Mouse (Mus musculus): Measurements from ENCODE around the gene Gm9049. TPM values are rescaled to one million over a fixed set of nuclear protein-coding genes. Genes with fewer than 3 reads are reported as not detected.
"Not testable (repeated sequence)": the region's sequence is repeated elsewhere in the genome, so short reads cannot be mapped to it uniquely, and the experiment has no call there.

The Gm9049 gene
- polyA plus RNA-seq, 1 experiment from 2014 or later: not detected

GRCm38 (mm10) chr10:118319024-118319423 is 34.9 kb downstream of the Gm9049 start:
- no peak overlapping the region for H3K4me2 ChIP-seq (ENCODE audit: low read depth, severe bottlenecking)
- no peaks in the 10 kb centered on the region for H3K27me3 ChIP-seq (ENCODE audit: control insufficient read depth, insufficient read depth, low read length)
- ATAC-seq (ENCODE audit: insufficient number of reproducible peaks, low FRiP score, low TSS enrichment, low read depth) (no peak), DNase-seq (ENCODE audit: low spot score) (no peak)
- H3K9me3 ChIP-seq (ENCODE audit: control insufficient read depth, low read length): no peaks in the 10 kb centered on the region
- H3K27ac ChIP-seq (replicated peaks; ENCODE audit: low read depth, low read length): no peak overlapping the region
- H3K4me3 ChIP-seq (ENCODE audit: low read depth, low read length): no peak overlapping the region
- H3K9ac ChIP-seq (ENCODE audit: low read length): no peak overlapping the region
- 88% methylated on average over 8 of the region's 8 CpGs for WGBS
- H3K36me3 ChIP-seq (ENCODE audit: control insufficient read depth, insufficient read depth, low read length): no peaks in the 10 kb centered on the region
- no peaks in the 10 kb centered on the region for H3K4me1 ChIP-seq (ENCODE audit: control insufficient read depth, insufficient read depth, low read length)

- H3K27ac ChIP-seq (replicated peaks; ENCODE audit: low read depth, low read length); H3K4me3 ChIP-seq (ENCODE audit: low read depth, low read length); H3K4me1 ChIP-seq (ENCODE audit: control insufficient read depth, insufficient read depth, low read length); ATAC-seq (ENCODE audit: insufficient number of reproducible peaks, low FRiP score, low TSS enrichment, low read depth); H3K9me3 ChIP-seq (ENCODE audit: control insufficient read depth, low read length); H3K27me3 ChIP-seq (ENCODE audit: control insufficient read depth, insufficient read depth, low read length); H3K4me2 ChIP-seq (ENCODE audit: low read depth, severe bottlenecking); H3K36me3 ChIP-seq (ENCODE audit: control insufficient read depth, insufficient read depth, low read length); H3K9ac ChIP-seq (ENCODE audit: low read length): not testable (repeated sequence)
- WGBS: 44% methylated on average over 2 of the region's 2 CpGs
- peak; percentile 22 for DNase-seq (ENCODE audit: low spot score)
Measured at GRCm38 (mm10) chr10:118302133-118302532, 51.8 kb downstream of the Gm9049 start.

Other genes with a start within 250 kb of the Gm9049 start
- 58.7 and 64.2 TPM in 2 replicates for gene Mdm1, start 212.3 kb downstream of the Gm9049 start, polyA plus RNA-seq (2014; fragmentation: Nextera tagmentation; extraction: Ambion mirVana)
- gene Il22, start 149.2 kb downstream of the Gm9049 start, polyA plus RNA-seq (2014; fragmentation: Nextera tagmentation; extraction: Ambion mirVana): 0.23 TPM in 1 of 2 replicates, not detected in the other
- gene Gm32717, start 113.3 kb downstream of the Gm9049 start, polyA plus RNA-seq (2014; fragmentation: Nextera tagmentation; extraction: Ambion mirVana): 0.10 TPM in 1 of 2 replicates, not detected in the other
- 0.10 TPM in 1 of 2 replicates, not detected in the other for gene Gm32802, start 95.4 kb downstream of the Gm9049 start, polyA plus RNA-seq (2014; fragmentation: Nextera tagmentation; extraction: Ambion mirVana)
- gene Iltifb, start 59.1 kb downstream of the Gm9049 start, polyA plus RNA-seq (2014; fragmentation: Nextera tagmentation; extraction: Ambion mirVana): not detected in 2 replicates
- gene Gm9040, start 27.1 kb downstream of the Gm9049 start, polyA plus RNA-seq (2014; fragmentation: Nextera tagmentation; extraction: Ambion mirVana): 0.09 TPM in 1 of 2 replicates, not detected in the other
- gene Gm9044, start 21.7 kb downstream of the Gm9049 start, polyA plus RNA-seq (2014; fragmentation: Nextera tagmentation; extraction: Ambion mirVana): 0.09 TPM in 1 of 2 replicates, not detected in the other
- not detected in 2 replicates for gene Gm9045, start 16.3 kb downstream of the Gm9049 start, polyA plus RNA-seq (2014; fragmentation: Nextera tagmentation; extraction: Ambion mirVana)
- gene Gm9046, start 10.8 kb downstream of the Gm9049 start, polyA plus RNA-seq (2014; fragmentation: Nextera tagmentation; extraction: Ambion mirVana): not detected in 2 replicates
- gene Gm9048, start 5.4 kb downstream of the Gm9049 start, polyA plus RNA-seq (2014; fragmentation: Nextera tagmentation; extraction: Ambion mirVana): not detected in 2 replicates
- not detected in 2 replicates for gene Ifng, start 86.9 kb upstream of the Gm9049 start, polyA plus RNA-seq (2014; fragmentation: Nextera tagmentation; extraction: Ambion mirVana)